In genomic region chr17:81133227-81133626, GRCm38 (mm10) we compare ENCODE assay signal across 10 mouse cellular contexts.
DNase-seq lines count a peak whose midpoint lies in the region.
"Had no signal": no experiment of that assay in that cellular context is flagged by ENCODE, and none has a peak within 500 bp of the region (broad histone marks: within the 10 kb centered on the region; RNA-seq: fewer than 3 reads in every experiment).

No protein-coding gene starts in this region.

- peak; percentile 2 for DNase-seq in embryo, embryonic 11 days
- no peak for DNase-seq in embryo, embryonic 9.5 days (ENCODE audit: extremely low spot score)
- peak; percentile 18 for DNase-seq in lung, postnatal 10 days
- no peak for DNase-seq in lung, adult 18-20 months
- DNase-seq in cerebellum, adult 9-11 months, result peak; percentile 54
- DNase-seq in left cerebral cortex, postnatal 4 days, result peak; percentile 91
- DNase-seq in thymus, adult 18-20 months, result no peak
- DNase-seq in embryo, embryonic 10 days (ENCODE audit: low spot score), result no peak
- DNase-seq: B cell, adult 2 months; lung, embryonic 14.5 days had no signal

- intact Hi-C loops in left cerebral cortex, postnatal 4 days (cut with DNase I), result no loop called here

Comparison
In these comparisons a context has a peak if more than half of its experiments do, and no peak if none do; other contexts are left out.
1. DNase-seq: peak in embryo, embryonic 11 days (single experiment), lung, postnatal 10 days (single experiment), cerebellum, adult 9-11 months (single experiment) and left cerebral cortex, postnatal 4 days (single experiment); none in embryo, embryonic 9.5 days (single experiment), lung, adult 18-20 months (0 of 2), thymus, adult 18-20 months (0 of 2) and embryo, embryonic 10 days (single experiment).